Mouse (Mus musculus): ENCODE measurements around the gene Gm29735.
"Not testable (repeated sequence)": the region's sequence is repeated elsewhere in the genome, so short reads cannot be mapped to it uniquely, and the experiment has no call there.

GRCm38 (mm10) chr7:142165639-142166038 is 8.7 kb upstream of the Gm29735 start, which contains the start of gene Gm4553:
- TF ChIP-seq CTCF (IDR thresholded peaks at IDR 0.05; ENCODE audit: control insufficient read depth, insufficient read depth, insufficient read length); MAX (IDR thresholded peaks at IDR 0.05); USF1 (IDR thresholded peaks at IDR 0.05; ENCODE audit: low read depth); MYOD1 (IDR thresholded peaks at IDR 0.05; ENCODE audit: control insufficient read depth, insufficient read length, low read depth); MYOG (IDR thresholded peaks at IDR 0.05; ENCODE audit: control insufficient read depth, extremely low read depth, insufficient read length); CEBPB (IDR thresholded peaks at IDR 0.05; ENCODE audit: low read depth); FOSL1 (IDR thresholded peaks at IDR 0.05; ENCODE audit: insufficient read depth, low read length, poor library complexity, severe bottlenecking): not testable (repeated sequence)
